Mouse (Mus musculus): Measurements from ENCODE around the gene Arfip1. TPM values are rescaled to one million over a fixed set of nuclear protein-coding genes. Genes with fewer than 3 reads are reported as not detected.

Arfip1 gene
- polyA plus RNA-seq, 1 experiment from 2014 or later = 58.2 TPM

DNA sequence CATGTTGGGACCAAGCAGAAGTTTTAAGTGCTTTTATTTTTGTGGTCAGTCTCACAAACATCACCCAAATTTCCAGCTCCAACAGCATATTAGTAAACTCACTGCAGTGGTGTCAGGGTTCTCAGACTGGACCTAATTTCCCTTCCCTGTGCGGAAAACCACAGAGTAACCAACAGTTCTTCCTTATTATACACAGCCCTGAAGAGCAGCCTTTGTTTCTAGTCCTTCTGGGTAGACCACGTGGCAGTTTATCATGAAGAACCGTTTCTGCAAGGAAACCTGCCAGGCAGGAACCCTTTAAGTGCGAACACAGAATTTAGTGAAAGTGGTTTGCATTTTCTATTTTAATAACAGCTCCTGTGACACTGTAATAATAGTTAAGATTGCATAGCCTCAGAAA lies 90.3 kb downstream of the Arfip1 start:
- no peak for DNase-seq
- Histone ChIP-seq H3K27me3 (ENCODE audit: insufficient read depth, low read length) (no peaks in the 10 kb centered on the region), H3K36me3 (ENCODE audit: insufficient read depth) (0 out of 2 replicates have a peak, but pooled peaks cover 3% of the 10 kb centered on the region), H3K9ac (no peak overlapping the region), H3K27ac (ENCODE audit: low read depth) (no peak overlapping the region), H3K4me2 (no peak overlapping the region), H3K4me3 (ENCODE audit: low read depth, low read length) (no peak overlapping the region), H3K4me1 (ENCODE audit: insufficient read depth) (no peaks in the 10 kb centered on the region), H3K9me3 (ENCODE audit: low read depth, low read length) (no peaks in the 10 kb centered on the region)
- no peak for ATAC-seq (ENCODE audit: insufficient read depth)
- no peak for TF ChIP-seq CTCF (IDR thresholded peaks at IDR 0.05; ENCODE audit: low read depth)
- WGBS = 60% methylated on average over 4 of the region's 4 CpGs

GRCm38 (mm10) chr3:84488716-84489115 lies 93.7 kb downstream of the Arfip1 start:
- WGBS = 62% methylated on average over 6 of the region's 6 CpGs
- TF ChIP-seq CTCF (IDR thresholded peaks at IDR 0.05; ENCODE audit: low read depth) = no peak
- no peak overlapping the region for H3K27ac ChIP-seq (ENCODE audit: low read depth)

GRCm38 (mm10) chr3:84484891-84485290 lies 97.5 kb downstream of the Arfip1 start:
- no peak for DNase-seq
- H3K27me3 ChIP-seq (ENCODE audit: insufficient read depth, low read length) = no peaks in the 10 kb centered on the region
- 50% methylated on average over 3 of the region's 3 CpGs for WGBS

More at GRCm38 (mm10) chr3:84488716-84489115, 93.7 kb downstream of the Arfip1 start:
- no peaks in the 10 kb centered on the region for H3K9me3 ChIP-seq (ENCODE audit: low read depth, low read length)
- ATAC-seq (ENCODE audit: insufficient read depth) = no peak
- no peaks in the 10 kb centered on the region for H3K36me3 ChIP-seq (ENCODE audit: insufficient read depth)
- no peaks in the 10 kb centered on the region for H3K27me3 ChIP-seq (ENCODE audit: insufficient read depth, low read length)
- no peak overlapping the region for H3K4me2 ChIP-seq
- no peak overlapping the region for H3K9ac ChIP-seq
- H3K4me1 ChIP-seq (ENCODE audit: insufficient read depth) = no peaks in the 10 kb centered on the region; the same call in 1 of the 2 replicates
- no peak for DNase-seq
- H3K4me3 ChIP-seq (ENCODE audit: low read depth, low read length) = no peak overlapping the region

GRCm38 (mm10) chr3:84484333-84484732 lies 98.1 kb downstream of the Arfip1 start:
- WGBS = 67% methylated on average over 4 of the region's 4 CpGs
- Histone ChIP-seq H3K27me3 (ENCODE audit: insufficient read depth, low read length) (0 out of 2 replicates have a peak, but pooled peaks cover 2% of the 10 kb centered on the region), H3K4me1 (ENCODE audit: insufficient read depth) (no peaks in the 10 kb centered on the region; the same call in 1 of the 2 replicates), H3K4me3 (ENCODE audit: low read depth, low read length) (no peak overlapping the region), H3K4me2 (no peak overlapping the region), H3K36me3 (ENCODE audit: insufficient read depth) (no peaks in the 10 kb centered on the region), H3K9me3 (ENCODE audit: low read depth, low read length) (no peaks in the 10 kb centered on the region), H3K27ac (ENCODE audit: low read depth) (no peak overlapping the region), H3K9ac (no peak overlapping the region)
- no peak for DNase-seq
- no peak for ATAC-seq (ENCODE audit: insufficient read depth)
- TF ChIP-seq CTCF (IDR thresholded peaks at IDR 0.05; ENCODE audit: low read depth) = no peak

More at GRCm38 (mm10) chr3:84484891-84485290, 97.5 kb downstream of the Arfip1 start:
- Histone ChIP-seq H3K4me2 (no peak overlapping the region), H3K36me3 (ENCODE audit: insufficient read depth) (no peaks in the 10 kb centered on the region), H3K9me3 (ENCODE audit: low read depth, low read length) (no peaks in the 10 kb centered on the region), H3K27ac (ENCODE audit: low read depth) (peak overlapping the region; percentile 42; the same call in 1 of the 2 replicates), H3K4me1 (ENCODE audit: insufficient read depth) (no peaks in the 10 kb centered on the region; the same call in 1 of the 2 replicates), H3K4me3 (ENCODE audit: low read depth, low read length) (no peak overlapping the region), H3K9ac (no peak overlapping the region)
- no peak for ATAC-seq (ENCODE audit: insufficient read depth)
- no peak for TF ChIP-seq CTCF (IDR thresholded peaks at IDR 0.05; ENCODE audit: low read depth)

DNA sequence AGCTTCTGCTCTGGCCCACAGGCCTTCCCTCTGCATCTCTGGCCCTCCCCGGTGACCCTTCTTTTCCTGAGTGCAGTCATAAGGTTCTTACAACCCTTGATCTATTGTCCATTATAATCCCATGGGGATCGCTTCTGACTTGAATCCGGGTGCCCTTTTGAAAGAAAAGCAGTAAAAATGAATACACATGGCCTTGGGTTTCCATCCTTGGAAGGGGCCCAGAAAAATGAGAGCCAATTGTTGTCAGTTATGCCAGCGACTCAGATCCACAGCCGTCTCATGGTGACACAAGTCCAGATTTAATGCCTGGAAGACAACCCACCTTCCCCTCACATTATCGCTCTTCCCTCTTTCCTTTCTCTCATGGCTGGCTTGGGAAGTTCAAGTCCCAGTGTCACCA lies 100.3 kb downstream of the Arfip1 start:
- Histone ChIP-seq H3K36me3 (ENCODE audit: insufficient read depth) (no peaks in the 10 kb centered on the region), H3K4me1 (ENCODE audit: insufficient read depth) (peaks cover 5% of the 10 kb centered on the region; the same call in 1 of the 2 replicates), H3K9ac (no peak overlapping the region), H3K9me3 (ENCODE audit: low read depth, low read length) (no peaks in the 10 kb centered on the region), H3K4me2 (no peak overlapping the region), H3K27me3 (ENCODE audit: insufficient read depth, low read length) (peaks cover 13% of the 10 kb centered on the region; the same call in 1 of the 2 replicates), H3K4me3 (ENCODE audit: low read depth, low read length) (no peak overlapping the region), H3K27ac (ENCODE audit: low read depth) (no peak overlapping the region)
- ATAC-seq (ENCODE audit: insufficient read depth) (no peak), DNase-seq (no peak)
- TF ChIP-seq CTCF (IDR thresholded peaks at IDR 0.05; ENCODE audit: low read depth) = no peak
- WGBS = 90% methylated on average over 6 of the region's 6 CpGs

GRCm38 (mm10) chr3:84481104-84481503 lies 101.3 kb downstream of the Arfip1 start:
- Histone ChIP-seq H3K27ac (ENCODE audit: low read depth) (peak overlapping the region; percentile 64; the same call in 1 of the 2 replicates), H3K27me3 (ENCODE audit: insufficient read depth, low read length) (peaks cover 13% of the 10 kb centered on the region; the same call in 1 of the 2 replicates), H3K9me3 (ENCODE audit: low read depth, low read length) (no peaks in the 10 kb centered on the region), H3K9ac (peak overlapping the region; percentile 72; the same call in 1 of the 2 replicates), H3K4me3 (ENCODE audit: low read depth, low read length) (peak overlapping the region; percentile 67), H3K4me1 (ENCODE audit: insufficient read depth) (peaks cover 5% of the 10 kb centered on the region; the same call in 1 of the 2 replicates), H3K36me3 (ENCODE audit: insufficient read depth) (no peaks in the 10 kb centered on the region), H3K4me2 (peak overlapping the region; percentile 99)
- WGBS = 3% methylated on average over 11 of the region's 11 CpGs
- peak; percentile 64 for TF ChIP-seq CTCF (IDR thresholded peaks at IDR 0.05; ENCODE audit: low read depth)
- peak; percentile 82 for DNase-seq
- 0 out of 2 replicates have a peak, but pooled peaks have one; percentile 9 for ATAC-seq (ENCODE audit: insufficient read depth)

- WGBS = under 1% methylated on average over 79 of the region's 82 CpGs
- Histone ChIP-seq H3K36me3 (ENCODE audit: insufficient read depth) (no peaks in the 10 kb centered on the region), H3K9ac (peak within 1 kb of the TSS; percentile 72), H3K27me3 (ENCODE audit: insufficient read depth, low read length) (peaks cover 13% of the 10 kb centered on the region; the same call in 1 of the 2 replicates), H3K4me2 (peak within 1 kb of the TSS; percentile 99), H3K9me3 (ENCODE audit: low read depth, low read length) (no peaks in the 10 kb centered on the region), H3K27ac (ENCODE audit: low read depth) (peak within 1 kb of the TSS; percentile 64), H3K4me1 (ENCODE audit: insufficient read depth) (peaks cover 5% of the 10 kb centered on the region; the same call in 1 of the 2 replicates), H3K4me3 (ENCODE audit: low read depth, low read length) (peak within 1 kb of the TSS; percentile 67)
- DNase-seq (peak; percentile 74), ATAC-seq (ENCODE audit: insufficient read depth) (peak; percentile 78)
- TF ChIP-seq CTCF (IDR thresholded peaks at IDR 0.05; ENCODE audit: low read depth) = peak; percentile 22; the same call in 1 of the 2 replicates
These were observed 102.2 kb downstream of the Arfip1 start, which contains the start of gene Fhdc1 for GRCm38 (mm10) chr3:84480006-84480897. Fhdc1 (minus strand) TSS chr3:84480429.

All from lung, embryonic 14.5 days (tissue).